Mouse (Mus musculus) bone marrow macrophage, adult 2 months (primary cell): ENCODE measurements around the gene Lrr1. TPM values are rescaled to one million over a fixed set of nuclear protein-coding genes. Genes with fewer than 3 reads are reported as not detected.

Source experiments
- H3K27ac ChIP-seq: 2 replicates; pipeline ENCODE4 v1.5.1; 2012; ENCODE audit warnings: low read depth, low read length; ENCODE audit not compliant: insufficient read depth
- H3K4me1 ChIP-seq: 2 replicates; pipeline ENCODE4 v1.6.1; 2012; ENCODE audit warnings: low read length; ENCODE audit not compliant: control insufficient read depth, insufficient read depth
- H3K4me3 ChIP-seq: 2 replicates; pipeline ENCODE4 v1.5.1; 2012; ENCODE audit warnings: mild to moderate bottlenecking, low read length, moderate library complexity; ENCODE audit not compliant: insufficient read depth
- CTCF ChIP-seq: IDR thresholded peaks from 2 replicates; pipeline ENCODE4 v1.5.1; 2012; ENCODE audit warnings: low read depth, mild to moderate bottlenecking, low read length, moderate library complexity
- POLR2A ChIP-seq: IDR thresholded peaks from 2 replicates; pipeline ENCODE4 v1.6.1; 2012; ENCODE audit warnings: mild to moderate bottlenecking, low read depth, low read length, borderline replicate concordance
- polyA plus RNA-seq: library from polyadenylated mRNA; stranded (reverse); fragments of >200 nt; gene quantifications from 2 replicates; pipeline ENCODE4 v1.2.4, GENCODE M21; 2012; ENCODE audit not compliant: missing spikeins, insufficient read depth, insufficient read length

Gene Lrr1
- polyA plus RNA-seq, result 5.7 and 6.3 TPM in 2 replicates

DNA sequence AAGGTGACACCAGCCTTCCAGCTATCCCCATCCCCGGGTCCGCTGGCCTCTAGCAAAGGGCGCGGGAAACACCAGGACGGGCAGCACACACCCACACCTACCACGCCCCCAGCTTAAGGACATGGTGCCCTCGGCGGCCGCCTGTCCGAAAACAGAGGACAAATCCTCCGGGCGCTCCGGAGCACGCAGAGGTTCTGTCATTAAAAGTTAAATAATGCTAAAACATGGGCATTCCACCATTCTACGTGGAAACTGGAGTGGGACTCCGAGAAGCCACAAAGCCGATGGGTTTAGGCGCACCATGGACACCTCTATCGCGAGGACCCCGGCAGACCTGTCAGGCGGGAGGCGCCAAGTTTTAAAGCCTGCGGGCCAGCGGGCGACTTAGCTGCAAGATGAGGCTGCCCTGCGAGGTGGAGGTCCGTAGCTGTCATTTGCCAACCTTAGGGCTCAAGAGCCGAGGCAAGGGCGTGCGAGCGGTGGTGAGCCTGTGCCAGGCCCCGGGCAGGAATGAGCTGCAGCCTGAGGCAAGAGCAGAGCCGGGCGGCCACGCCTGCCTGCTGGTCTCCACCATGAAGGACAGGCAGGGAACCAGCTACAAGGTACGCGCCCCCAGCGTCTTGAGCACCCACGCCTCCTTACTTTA lies at the start of gene Lrr1:
Gene Lrr1 (plus strand): TSS at position 354 of the 646 bp plus-strand sequence.
- peaks cover 19% of the 10 kb centered on the region for H3K4me1 ChIP-seq
- TF ChIP-seq POLR2A (no peak), CTCF (no peak)
- peak within 1 kb of the TSS; percentile 66 for H3K27ac ChIP-seq
- H3K4me3 ChIP-seq, result peak within 1 kb of the TSS; percentile 99

DNA sequence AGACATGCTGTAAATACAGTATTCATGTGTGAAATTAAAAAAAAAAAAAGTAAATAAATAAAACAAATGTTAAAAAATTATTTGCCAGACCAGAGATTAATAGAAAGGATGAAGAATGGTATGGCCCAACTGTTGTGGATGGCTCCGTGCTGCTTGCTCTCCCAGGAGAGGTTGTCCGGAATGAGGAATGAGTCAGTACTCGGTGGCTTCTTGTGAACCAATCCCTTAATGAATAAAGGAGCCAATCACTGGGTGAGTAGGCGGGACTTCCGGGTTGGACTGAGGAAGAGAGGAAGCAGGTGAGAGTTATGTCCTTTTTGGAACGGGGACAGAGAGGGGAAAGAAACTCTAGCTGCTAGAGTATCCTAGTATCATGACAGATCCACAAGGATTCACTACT lies 48.7 kb upstream of the Lrr1 start:
- Histone ChIP-seq H3K4me3 (no peak overlapping the region), H3K27ac (no peak overlapping the region), H3K4me1 (no peaks in the 10 kb centered on the region)
- no peak for TF ChIP-seq POLR2A
- TF ChIP-seq CTCF, result no peak

DNA sequence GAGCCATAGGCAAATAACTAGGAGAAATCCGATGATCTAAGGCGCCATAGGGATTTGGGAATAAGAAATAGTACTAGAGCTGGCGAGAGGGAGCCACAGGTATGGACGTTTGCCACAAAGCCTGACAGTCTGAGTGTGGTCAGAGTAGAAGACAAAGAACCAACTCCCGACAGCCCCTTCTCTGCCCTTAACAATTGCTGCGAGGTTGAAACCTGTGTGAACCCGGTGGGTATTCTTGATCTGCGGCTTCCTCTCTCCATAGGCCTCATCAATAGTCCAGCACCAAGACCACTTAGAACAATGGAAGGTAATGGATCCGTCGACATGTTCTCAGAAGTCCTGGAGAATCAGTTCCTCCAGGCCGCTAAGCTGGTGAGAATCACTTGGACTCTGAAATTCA lies 45.8 kb upstream of the Lrr1 start:
- Histone ChIP-seq H3K4me1 (no peaks in the 10 kb centered on the region), H3K4me3 (no peak overlapping the region), H3K27ac (no peak overlapping the region)
- TF ChIP-seq CTCF (no peak), POLR2A (no peak)

DNA sequence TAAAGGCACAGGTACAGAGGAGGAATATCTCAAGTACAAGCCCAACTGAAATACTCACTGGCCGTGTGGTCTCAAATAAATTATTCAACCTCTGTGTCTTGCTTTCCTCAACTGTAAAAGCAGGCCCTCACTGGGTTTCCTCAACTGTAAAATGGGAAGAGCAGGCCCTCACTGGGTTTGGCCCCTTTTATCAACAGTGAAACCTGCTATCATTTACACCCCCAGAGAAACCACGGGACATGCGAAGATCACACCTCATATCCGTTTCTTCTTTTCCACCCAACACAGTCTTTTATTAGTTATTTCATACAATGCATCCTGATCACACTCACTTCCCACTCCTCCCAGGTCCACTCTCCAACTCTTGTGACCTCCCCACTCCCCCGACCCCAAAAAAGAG lies 43.5 kb upstream of the Lrr1 start:
- no peak overlapping the region for H3K4me3 ChIP-seq
- TF ChIP-seq CTCF (no peak), POLR2A (no peak)
- H3K27ac ChIP-seq, result no peak overlapping the region
- no peaks in the 10 kb centered on the region for H3K4me1 ChIP-seq

DNA sequence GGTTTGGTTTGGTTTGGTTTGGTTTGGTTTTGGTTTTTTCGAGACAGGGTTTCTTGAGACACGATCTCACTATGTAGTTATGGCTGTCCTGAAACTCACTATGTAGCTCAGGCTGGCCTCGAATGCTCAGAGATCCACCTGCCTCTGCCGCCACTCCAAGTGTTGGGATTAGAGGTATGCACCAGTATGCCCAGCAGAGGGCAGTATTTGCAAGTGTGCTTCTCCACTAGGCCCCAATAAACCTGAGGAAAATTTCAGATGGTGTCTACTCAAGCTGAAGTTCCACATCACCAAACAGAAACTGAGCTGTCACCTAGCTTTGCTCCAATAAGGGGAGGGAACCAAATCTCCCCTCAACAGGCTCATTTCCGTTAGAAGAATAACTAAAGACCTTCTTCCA lies 41.4 kb upstream of the Lrr1 start:
- Histone ChIP-seq H3K27ac (no peak overlapping the region), H3K4me1 (no peaks in the 10 kb centered on the region), H3K4me3 (no peak overlapping the region)
- TF ChIP-seq CTCF (peak; percentile 45; the same call in 1 of the 2 replicates), POLR2A (no peak)

DNA sequence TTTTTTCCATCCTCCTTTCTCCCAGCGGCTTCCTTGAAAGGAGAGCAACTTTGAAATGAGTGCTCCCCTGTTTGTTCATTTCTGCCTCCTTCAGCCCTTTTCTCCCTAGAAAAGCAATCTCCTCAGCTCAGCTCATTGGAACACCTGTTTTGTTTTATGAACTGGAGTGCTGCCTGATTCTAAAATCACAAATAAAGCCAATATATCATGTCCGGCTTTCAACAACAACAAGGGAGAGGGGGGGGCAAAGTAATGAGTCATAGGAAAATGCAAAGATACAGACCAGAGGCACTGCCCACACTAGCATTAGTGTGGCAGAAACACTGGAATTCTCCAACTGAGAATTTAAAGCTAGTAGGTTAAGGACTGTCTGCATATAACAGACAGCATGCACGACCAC lies 41.0 kb upstream of the Lrr1 start:
- no peak for TF ChIP-seq POLR2A
- no peak for TF ChIP-seq CTCF
- Histone ChIP-seq H3K27ac (no peak overlapping the region), H3K4me3 (no peak overlapping the region), H3K4me1 (no peaks in the 10 kb centered on the region)

DNA sequence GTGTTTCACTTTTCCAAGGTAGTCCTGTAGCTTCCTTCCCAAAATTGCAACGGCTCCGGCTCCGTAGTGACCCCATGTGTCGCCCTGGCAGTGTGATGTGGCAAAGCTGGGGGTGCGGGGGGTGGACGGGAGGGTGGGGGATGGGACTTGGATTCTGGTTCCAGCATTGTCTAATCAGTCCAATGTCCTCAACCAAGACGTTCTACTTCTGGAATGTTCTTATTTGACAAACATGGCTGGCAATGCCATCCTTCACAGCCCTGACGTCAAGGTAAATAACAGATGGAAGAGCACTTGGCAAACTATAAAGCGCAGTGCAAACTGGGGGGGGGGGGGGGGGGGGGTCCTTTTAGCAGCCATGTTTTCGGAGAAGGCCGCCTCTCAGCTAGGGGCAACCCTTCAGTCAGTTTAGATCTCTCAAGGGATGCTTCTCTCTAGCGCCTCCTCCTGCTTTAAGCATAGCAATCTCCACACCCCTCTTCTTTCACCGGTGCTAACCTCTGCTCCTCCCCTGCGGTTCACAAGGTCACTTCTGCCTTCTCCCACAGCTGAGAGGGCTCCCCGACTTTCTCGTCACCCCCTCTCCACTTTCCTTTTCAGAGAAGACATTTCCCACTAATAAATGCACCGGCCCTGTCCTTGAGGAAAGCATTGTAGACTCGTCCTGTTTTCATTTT lies 38.8 kb upstream of the Lrr1 start:
- no peaks in the 10 kb centered on the region for H3K4me1 ChIP-seq
- no peak overlapping the region for H3K4me3 ChIP-seq
- H3K27ac ChIP-seq, result no peak overlapping the region
- TF ChIP-seq POLR2A (no peak), CTCF (no peak)

DNA sequence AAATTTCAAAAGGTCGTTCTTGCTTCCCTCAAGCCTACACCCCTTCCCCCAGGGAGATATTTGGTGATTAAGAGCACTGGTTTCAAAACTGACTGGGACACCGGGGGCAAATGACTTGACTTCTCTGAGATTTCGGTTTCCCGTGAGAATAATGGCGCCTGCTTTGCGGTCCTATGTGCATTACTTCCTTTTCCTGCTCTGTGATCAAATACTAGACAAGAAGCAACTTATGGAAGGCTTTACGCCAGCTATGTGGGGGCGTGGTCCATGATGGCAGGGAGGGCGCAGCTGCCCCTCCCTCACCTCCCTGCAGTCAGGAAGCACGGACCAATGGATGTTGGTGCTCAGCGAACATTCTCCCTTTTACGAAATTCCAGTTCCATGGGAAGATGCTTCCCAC lies 38.1 kb upstream of the Lrr1 start:
- no peaks in the 10 kb centered on the region for H3K4me1 ChIP-seq
- TF ChIP-seq CTCF (no peak), POLR2A (no peak)
- no peak overlapping the region for H3K27ac ChIP-seq
- no peak overlapping the region for H3K4me3 ChIP-seq

DNA sequence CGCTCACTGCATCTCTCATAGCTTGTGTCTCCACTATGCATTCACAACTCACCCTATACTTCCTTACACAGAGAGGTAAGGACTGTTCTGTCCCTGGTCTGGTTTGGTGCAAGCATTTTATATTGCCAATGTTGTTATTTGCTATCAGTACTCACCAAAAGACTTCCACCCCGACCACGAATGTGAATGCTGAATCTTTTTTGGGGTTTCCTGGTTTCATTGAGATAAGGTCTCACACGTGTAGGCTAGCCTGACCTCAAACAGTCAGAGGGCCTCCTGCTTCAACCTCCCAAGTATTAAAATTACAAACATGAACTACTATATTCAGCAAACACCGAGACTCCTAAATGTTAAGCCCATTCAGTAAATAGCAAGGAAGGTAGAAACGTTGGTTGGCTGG lies 37.3 kb upstream of the Lrr1 start:
- no peak for TF ChIP-seq POLR2A
- no peak for TF ChIP-seq CTCF
- no peaks in the 10 kb centered on the region for H3K4me1 ChIP-seq
- H3K4me3 ChIP-seq, result no peak overlapping the region
- H3K27ac ChIP-seq, result no peak overlapping the region

DNA sequence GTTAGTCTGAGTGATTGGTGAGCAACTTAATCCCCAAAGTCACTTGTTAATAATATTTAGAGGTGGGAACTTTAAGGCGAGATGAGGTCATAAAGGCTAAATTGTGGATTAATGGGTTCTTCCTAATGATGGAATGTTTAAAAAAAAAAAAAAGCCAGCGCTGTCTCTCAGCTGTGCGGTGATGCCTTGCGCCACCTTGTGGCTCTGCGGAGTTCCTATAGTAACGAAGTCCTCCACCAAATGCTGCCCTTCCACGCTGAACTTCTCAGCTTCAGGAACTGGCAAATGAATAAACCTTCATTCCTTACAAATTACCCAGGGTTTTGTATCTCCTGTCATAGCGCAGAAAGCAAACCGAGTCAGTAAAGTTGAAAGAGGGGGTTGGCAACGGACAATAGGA lies 36.6 kb upstream of the Lrr1 start:
- H3K27ac ChIP-seq, result no peak overlapping the region
- H3K4me3 ChIP-seq, result no peak overlapping the region
- no peaks in the 10 kb centered on the region for H3K4me1 ChIP-seq
- TF ChIP-seq POLR2A (no peak), CTCF (peak; percentile 77)

DNA sequence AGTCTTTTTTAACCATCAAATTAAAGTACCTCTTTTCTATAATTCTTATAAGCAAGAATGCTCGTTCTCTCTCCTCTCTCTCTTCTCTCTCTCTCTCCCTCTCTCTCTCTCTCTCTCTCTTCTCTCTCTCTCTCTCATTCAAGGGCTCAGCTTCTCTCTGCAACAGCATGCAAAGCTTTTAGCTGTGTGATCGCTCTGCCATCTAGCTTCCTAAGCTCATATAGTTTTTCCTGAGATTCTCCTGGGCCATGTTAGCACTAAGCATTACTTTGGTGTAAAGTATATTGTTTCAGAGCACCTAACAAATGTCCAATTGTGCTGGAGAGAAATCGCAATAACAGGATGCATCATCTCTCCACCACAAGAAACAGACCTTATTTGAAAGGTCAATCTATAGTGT lies 29.4 kb upstream of the Lrr1 start:
- Histone ChIP-seq H3K4me3 (no peak overlapping the region), H3K4me1 (no peaks in the 10 kb centered on the region)
- TF ChIP-seq CTCF, result no peak
- TF ChIP-seq POLR2A, result no peak

More for the DNA sequence above, 29.4 kb upstream of the Lrr1 start:
- H3K27ac ChIP-seq, result no peak overlapping the region
